Mouse (Mus musculus): ENCODE measurements around the gene Sncb.
A peak's percentile ranks its signal among the peaks of the same experiment; 100 is the strongest.

The Sncb gene

DNA sequence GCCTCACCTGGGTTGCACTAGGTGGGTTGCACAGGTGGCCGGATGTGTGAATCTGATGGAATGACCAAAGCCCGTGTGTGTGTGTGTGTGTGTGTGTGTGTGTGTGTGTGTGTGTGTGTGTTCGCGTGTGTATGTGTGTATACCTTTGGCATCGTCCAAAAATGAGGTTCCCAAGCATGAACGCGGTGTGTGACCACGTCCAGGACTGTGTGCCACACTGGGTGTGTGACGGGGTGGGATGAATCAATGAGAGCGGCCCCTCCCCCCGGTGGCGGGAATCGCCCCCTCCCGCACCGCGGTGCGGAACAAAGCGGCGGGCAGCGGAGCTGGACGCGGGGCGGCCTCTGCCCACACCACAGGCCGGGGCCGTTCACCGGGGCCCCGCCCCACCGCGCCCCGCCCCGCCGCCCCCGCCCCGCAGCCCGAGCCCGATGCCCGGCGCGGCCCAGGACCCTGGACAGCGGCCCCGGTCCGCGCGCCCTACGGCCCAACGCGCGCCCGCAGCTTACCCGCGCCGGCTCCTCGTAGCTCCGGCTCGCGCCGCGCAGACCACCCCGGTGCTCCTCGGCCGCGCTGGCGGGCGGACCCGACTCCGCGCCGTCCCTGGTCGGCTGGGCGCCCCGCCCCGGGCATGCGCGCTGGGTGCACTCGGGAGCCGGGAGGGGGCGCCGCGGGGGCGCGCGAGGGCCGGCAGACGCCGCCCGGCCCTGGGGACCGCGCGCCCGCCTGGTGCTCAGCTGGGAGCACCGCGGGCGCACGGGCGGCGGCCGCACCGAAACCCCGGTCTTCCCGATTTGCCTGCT lies 17.1 kb downstream of the Sncb start:
- no peak for DNase-seq (ENCODE audit: low read depth)

DNA sequence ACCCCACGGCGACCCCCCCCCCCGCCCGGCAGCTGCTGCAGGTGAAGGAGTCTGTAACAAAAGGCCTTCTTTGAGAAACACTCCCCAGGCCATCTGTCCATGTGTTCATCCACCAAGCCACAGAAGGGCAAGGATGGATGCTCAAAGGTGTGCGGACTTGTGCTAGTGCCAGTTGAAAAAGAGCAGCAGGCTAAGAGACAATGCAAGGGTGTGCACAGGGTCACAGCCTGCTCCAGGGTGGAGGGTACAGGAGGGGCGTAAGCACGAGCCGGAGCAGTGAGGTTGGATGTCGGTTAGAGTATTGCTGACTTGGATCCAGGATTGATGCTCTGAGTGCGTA lies 17.7 kb downstream of the Sncb start:
- no peak for DNase-seq (ENCODE audit: low read depth)

DNA sequence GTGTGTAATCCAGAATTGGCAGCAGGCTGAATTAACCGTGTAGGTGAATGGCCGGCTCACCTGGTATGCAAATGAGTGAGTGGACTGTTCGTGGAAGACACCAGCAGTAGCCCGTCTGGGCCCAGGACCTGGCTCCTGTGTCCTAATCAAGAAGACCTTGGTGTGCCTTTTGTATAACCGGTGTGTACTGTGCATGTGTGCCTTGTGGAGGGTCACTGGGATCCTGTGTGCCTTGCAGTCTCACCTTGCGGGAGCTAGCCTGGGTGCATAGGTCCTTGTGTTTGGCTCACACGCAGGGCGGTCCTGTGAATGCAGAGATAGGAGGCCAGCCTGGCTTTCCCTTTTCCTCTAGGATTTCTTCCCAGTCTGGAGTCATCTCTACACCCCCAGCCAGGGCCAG lies 18.2 kb downstream of the Sncb start:
- DNase-seq (ENCODE audit: low read depth) = no peak

DNA sequence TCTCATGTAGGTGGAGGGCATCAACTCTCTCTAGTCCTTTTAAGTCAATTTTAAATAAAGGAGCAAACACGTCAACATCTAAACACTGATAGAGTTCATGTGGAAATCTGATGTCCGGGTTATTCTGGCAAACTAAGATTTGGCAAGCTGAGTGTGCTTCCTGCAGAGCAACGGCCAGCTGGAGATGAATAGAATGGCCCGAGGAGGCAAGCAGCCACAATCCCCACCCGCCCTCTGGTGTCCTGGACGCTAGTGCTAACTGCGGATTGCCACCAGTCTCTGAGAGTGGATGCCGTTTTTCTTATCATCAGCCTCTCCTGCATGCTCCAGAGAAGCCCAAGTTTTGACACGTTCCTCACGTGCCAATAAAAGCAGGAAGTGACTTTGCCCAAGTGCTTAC lies 19.5 kb downstream of the Sncb start:
- DNase-seq (ENCODE audit: low read depth) = no peak

DNA sequence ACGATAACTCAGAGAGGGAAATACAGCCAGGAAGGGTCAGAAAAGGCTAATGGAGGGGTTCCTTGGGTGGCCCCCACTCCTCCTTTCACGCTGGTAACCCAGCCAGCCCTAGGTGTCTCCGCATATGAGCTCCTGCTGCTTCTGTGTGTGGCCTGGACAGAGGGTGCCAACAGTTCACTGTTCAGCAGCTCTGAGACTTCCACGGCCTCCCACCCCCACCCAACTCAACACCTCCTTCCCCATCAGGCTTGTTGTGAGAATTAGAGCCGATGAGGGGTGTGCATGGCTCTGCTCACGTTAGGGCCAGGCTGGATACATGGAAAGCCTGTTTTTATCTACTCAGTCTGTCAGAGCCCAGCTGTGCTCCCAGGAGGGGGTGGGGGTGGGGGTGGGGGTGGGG lies 20.3 kb downstream of the Sncb start:
- DNase-seq (ENCODE audit: low read depth) = no peak

DNA sequence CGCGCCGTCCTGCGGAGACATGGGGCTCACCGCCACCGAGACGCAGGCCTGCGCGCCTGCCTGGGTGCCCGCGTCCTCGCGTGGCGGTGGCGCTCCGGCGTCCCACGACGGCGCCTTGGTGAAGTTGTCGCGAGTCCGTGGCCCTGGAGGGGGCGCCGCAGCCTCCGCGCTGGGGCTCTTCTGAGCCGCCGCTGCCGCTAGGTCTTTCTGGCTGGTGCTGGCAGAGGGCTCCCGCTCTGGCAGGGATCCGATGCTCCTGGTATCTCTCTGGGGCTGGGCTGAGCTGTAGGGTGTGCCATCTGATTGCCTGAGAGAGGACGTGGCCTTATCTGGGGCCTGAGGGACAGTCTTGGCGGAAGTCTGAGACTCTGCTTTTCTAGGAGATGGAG lies 28.2 kb downstream of the Sncb start:
- no peak for DNase-seq (ENCODE audit: low read depth)

DNA sequence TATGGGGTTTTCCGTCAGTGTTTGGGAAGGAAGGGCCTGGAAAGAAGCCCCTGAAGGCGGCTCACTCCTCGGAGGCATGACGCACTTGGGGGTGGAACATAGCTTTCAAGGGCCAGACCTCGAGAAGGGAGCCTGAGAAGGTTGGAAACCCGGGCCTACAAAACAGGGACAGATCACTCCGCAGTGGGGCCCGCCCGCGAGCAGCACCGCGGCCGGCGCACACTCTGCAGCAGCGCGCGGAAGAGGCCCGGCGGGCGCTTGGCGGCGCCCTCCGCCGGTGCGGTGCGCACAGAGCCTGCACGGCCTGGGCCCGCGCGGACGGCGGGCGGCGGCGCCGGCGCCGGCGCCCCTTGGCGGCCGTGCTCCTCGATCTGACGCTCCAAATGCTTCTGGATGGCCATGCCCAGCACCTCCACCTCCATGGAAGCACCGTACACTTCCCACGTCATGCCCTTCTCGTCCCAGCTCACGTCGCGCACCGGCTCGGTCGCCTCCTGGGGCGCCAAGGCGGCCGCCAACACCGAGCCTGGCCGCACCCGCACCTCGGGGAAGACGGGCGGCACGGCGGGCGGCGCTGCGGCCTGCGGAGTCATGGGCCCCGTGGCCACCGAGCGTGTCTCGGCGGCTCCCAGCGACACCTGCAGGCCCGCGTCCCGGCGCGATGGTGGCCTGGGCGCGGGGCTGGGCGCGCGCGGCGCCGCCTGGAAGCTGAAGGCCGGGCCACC lies 28.7 kb downstream of the Sncb start:
- no peak for DNase-seq (ENCODE audit: low read depth)

DNA sequence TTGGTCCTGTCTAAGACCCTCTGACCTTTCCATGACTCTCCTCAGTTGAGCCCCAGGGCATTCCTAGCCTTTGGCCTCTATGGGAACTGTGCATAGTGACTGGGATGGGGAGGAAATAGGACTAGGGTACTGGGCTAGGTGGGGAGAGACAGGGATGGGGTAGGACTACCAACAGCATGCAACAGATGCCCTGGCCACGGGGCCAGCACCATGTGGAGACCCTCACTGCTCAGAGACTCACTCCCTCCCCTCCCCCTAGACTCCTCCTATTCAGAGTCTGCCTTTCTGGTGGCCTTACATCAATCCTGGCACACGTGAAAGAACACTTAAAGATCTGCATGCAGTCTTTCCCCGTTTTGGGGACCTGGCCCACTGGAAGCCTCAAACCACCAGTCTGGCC lies 29.5 kb downstream of the Sncb start:
- DNase-seq (ENCODE audit: low read depth) = no peak

DNA sequence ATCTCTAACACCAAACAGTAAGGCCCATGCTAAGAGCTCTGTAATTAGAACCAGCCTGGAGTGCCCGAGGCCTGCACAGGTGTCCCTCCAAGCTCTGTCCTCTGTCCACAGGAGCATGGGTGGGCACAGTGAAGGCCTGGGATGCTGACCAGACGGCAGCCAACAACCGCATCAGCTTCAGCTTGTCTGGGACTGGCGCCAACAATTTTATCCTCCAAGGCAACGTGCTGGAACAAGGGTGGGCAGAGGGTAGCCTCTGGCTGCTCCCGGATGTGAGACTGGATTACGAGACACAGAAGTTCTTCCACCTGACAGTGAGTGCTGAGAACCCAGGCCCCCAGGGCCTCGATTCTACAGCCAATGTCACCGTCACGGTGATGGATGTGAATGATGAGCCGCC lies 40.3 kb downstream of the Sncb start:
- DNase-seq (ENCODE audit: low read depth) = peak; percentile 19

DNA sequence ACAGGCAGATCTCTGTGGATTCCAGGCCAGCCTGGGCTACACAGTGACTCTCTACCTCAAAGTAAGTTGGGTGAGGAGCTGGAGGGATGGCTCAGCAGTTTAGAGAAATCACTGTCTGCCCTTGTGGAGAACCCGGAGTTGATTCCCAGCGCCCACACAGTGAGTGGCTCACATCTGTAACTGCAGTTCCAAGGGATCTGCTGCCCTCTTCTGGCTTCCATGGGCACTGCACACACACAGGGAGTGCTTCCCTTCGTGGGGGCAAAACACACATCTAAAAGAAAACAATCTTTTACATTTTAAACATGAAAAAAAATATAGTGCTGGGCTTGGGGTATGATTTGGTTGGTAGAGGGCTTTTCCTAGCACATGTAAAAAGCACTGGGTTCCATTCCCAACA lies 43.3 kb downstream of the Sncb start:
- DNase-seq (ENCODE audit: low read depth) = no peak

DNA sequence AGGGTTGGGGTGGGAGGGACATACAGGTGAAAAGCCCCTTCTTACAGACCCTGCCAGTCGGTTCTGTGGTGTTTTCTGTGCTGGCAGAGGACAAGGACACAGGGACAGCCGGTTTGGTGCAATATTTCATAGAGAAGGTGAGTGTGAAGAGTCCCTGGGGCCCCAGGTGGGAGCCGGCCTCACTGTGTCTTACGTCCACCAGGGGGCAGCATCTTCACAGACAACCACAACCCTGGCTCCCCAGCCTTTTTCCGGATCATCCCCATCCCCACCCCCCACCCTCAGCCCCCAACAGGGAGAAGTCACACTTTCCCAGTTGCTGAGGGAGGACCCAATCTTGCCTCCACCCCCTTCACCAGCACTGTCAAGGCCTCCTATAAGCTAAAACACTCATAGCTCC lies 49.5 kb downstream of the Sncb start:
- peak; percentile 78 for DNase-seq (ENCODE audit: low read depth)

DNA sequence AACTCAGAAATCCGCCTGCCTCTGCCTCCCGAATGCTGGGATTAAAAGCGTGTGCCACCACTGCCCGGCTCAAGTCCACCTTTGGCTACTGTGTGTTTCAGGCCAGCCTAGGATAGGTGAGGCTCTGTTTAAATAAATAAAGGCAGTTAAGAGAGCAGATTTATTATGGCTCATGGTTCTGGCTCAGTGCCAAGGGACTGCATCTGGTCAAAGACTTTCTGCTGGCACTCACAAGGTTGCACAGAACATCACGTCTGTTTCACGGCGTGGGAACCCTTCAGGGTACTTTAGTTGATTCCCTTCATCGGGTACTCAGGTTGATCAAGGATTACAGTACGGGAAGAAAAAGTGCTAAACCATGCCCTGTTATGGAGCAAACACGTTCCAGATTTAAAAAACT lies 51.4 kb downstream of the Sncb start:
- peak; percentile 28 for DNase-seq (ENCODE audit: low read depth)

DNA sequence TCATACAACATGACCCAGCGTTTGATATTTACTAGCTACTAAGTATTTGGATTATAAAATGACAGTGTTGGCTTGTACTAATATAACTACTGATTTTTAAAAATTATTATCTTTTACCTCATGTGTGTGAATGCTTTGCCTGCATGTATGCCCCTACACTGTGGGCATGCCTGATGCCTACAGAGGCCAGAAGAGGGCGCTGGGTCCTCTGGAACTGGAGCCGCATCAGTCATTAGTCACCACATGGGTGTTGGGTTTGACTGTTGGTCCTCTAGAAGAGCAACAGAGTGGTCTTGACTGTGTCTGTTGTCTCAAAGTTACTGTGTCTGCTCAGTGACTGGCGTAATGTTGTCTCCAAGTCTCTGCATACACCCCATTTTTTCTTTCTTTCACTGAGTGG lies 52.0 kb downstream of the Sncb start:
- DNase-seq (ENCODE audit: low read depth) = no peak

DNA sequence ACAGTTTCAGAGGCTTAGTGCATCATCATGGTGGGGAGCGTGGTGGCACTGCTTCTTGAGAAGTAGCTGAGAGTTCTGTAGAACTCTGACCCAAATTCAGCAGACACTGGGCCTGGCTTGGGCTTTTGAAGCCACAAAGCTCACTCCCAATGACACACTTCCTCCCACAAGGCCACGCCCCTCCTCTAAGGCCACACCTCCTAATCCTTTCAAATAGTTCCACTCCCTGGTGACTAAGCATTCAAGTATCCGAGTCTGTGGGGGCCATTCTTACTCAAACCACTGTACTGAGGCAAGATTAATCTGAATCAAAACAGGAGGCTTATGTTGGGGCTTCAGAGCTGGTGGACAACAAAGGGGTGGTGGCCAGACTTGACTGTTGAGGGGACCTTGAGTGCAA lies 55.5 kb downstream of the Sncb start:
- peak; percentile 34 for DNase-seq (ENCODE audit: low read depth)

All from NIH3T3 (cell line).